Mouse (Mus musculus) ES-Bruce4 (cell line): ENCODE data around the gene Pcf11.

Experiments
- EP300 ChIP-seq: IDR thresholded peaks from 2 replicates; pipeline ENCODE4 v1.6.1; 2011; ENCODE audit warnings: low read depth, low read length; ENCODE audit not compliant: insufficient read depth
- POLR2A ChIP-seq: IDR thresholded peaks from one replicate; pipeline ENCODE4 v1.8.1; 2011; ENCODE audit warnings: low read length; ENCODE audit not compliant: insufficient read depth

- TF ChIP-seq EP300 (no peak), POLR2A (no peak)
Measured at GRCm38 (mm10) chr7:92647790-92648189, 21.9 kb downstream of the Pcf11 start.
